Mouse (Mus musculus) cortical plate, adult 2 months (tissue): ENCODE results near the gene Phc3.

ENCODE experiments used
- CTCF ChIP-seq: fragments of 200-500 bp; IDR thresholded peaks from 2 replicates; pipeline ENCODE4 v1.5.1; 2011; ENCODE audit warnings: mild to moderate bottlenecking, control low read depth, low read length; ENCODE audit not compliant: insufficient read depth; ENCODE audit errors: extremely low read depth
- POLR2A ChIP-seq: fragments of 200-500 bp; IDR thresholded peaks from 2 replicates; pipeline ENCODE4 v1.6.1; 2011; ENCODE audit warnings: mild to moderate bottlenecking, low read length, control low read depth; ENCODE audit not compliant: insufficient read depth; ENCODE audit errors: extremely low read depth

- TF ChIP-seq CTCF = no peak
- no peak for TF ChIP-seq POLR2A
Observed at GRCm38 (mm10) chr3:30896721-30897120, 72.5 kb downstream of the Phc3 start.
